Mouse (Mus musculus): ENCODE measurements around the gene Fbxl17.

- no peak for TF ChIP-seq POLR2A (IDR thresholded peaks at IDR 0.05; ENCODE audit: control insufficient read depth, extremely low read depth, insufficient read depth, low read length, poor library complexity)
- no peak for TF ChIP-seq CTCF (IDR thresholded peaks at IDR 0.05; ENCODE audit: borderline replicate concordance, control insufficient read depth, extremely low read depth, insufficient read depth, low read length, poor library complexity)
Measured at GRCm38 (mm10) chr17:63114399-63115085, 385.3 kb downstream of the Fbxl17 start.
